Mouse (Mus musculus): ENCODE results near the gene Ptpn22. TPM values are rescaled to one million over a fixed set of nuclear protein-coding genes. Genes with fewer than 3 reads are reported as not detected.

Ptpn22 gene
- polyA plus RNA-seq, 2 experiments, result 1.3 to 1.5 TPM

DNA sequence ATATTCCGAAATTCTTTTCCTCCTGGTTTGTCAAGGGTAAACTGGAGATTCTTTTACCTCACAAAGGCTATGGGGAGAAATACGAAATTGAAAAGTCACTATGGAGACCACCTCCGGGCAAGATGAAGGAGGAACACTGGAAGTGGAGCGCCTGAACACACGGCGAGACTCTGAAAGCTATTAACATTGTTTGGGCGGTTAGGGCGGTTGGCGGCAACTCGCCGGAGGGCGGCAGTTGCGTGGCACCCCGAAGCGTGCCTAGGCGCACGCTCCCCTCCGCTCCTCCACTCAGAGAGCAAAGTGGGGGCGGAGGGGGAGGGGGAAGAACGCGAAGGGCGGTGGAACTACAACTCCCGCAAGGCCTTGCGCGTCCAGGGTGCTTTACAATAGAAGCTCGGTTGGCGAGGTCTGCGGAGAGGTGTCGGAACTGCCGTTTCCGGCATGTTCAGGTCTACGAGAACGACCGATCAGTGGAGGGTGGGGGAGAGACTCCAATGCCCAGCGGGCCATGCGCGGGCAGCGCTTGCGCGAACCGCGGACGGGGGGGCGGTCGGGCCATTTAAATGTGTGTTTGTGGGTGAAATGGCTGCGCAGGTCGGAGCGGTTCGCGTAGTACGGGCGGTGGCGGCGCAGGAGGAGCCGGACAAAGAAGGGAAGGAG lies 54.5 kb downstream of the Ptpn22 start, which contains the start of gene Rsbn1:
Rsbn1 (plus strand) TSS at position 111 of the 660 bp plus-strand sequence.
- whole genome bisulfite sequencing (ENCODE audit: insufficient replicate concordance), result under 1% methylated on average over 55 of the region's 55 CpGs
- Histone ChIP-seq H3K9ac (replicated peaks) (peak within 1 kb of the TSS; percentile 67), H3K4me3 (ENCODE audit: insufficient read depth in 1 of 2, low read depth in 2 of 2, low read length in 2 of 2) (peak within 1 kb of the TSS; percentile 67 to 75), H3K27ac (peak within 1 kb of the TSS; percentile 94), H3K4me2 (ENCODE audit: low read depth) (peak within 1 kb of the TSS; percentile 93), H3K9me3 (ENCODE audit: control insufficient read depth, low read length) (no peaks in the 10 kb centered on the region), H3K36me3 (replicated peaks; ENCODE audit: control insufficient read depth, insufficient read depth, low read depth) (no peaks in the 10 kb centered on the region), H3K27me3 (ENCODE audit: control insufficient read depth, insufficient read depth, low read length) (no peaks in the 10 kb centered on the region), H3K4me1 (replicated peaks; ENCODE audit: control insufficient read depth in 2 of 2, insufficient read depth in 2 of 2, low read length in 1 of 2) (peaks cover 5 to 11% of the 10 kb centered on the region in 2 experiments; a peak in 3 of 4 replicates)
- TF ChIP-seq CTCF (IDR thresholded peaks at IDR 0.05; ENCODE audit: low read depth), result peak; percentile 44
- peak; percentile 50 for TF ChIP-seq EP300 (IDR thresholded peaks at IDR 0.05; ENCODE audit: low read depth)
- DNase-seq (ENCODE audit: low read depth in 3 of 3, low spot score in 3 of 3) (peak; percentile 95 to 96 (median 95)), ATAC-seq (ENCODE audit: insufficient read depth) (peak; percentile 98)

- peak; percentile 17 to 37 (median 18) for DNase-seq (ENCODE audit: low read depth in 3 of 3, low spot score in 3 of 3)
- ATAC-seq (ENCODE audit: insufficient read depth), result peak; percentile 29
- peak overlapping the region; percentile 67 for H3K9ac ChIP-seq (replicated peaks)
- no peaks in the 10 kb centered on the region for H3K9me3 ChIP-seq (ENCODE audit: control insufficient read depth, low read length)
- TF ChIP-seq CTCF (IDR thresholded peaks at IDR 0.05; ENCODE audit: low read depth) (no peak), EP300 (IDR thresholded peaks at IDR 0.05; ENCODE audit: low read depth) (no peak)
- peak overlapping the region; percentile 94 for H3K27ac ChIP-seq
- H3K36me3 ChIP-seq (replicated peaks; ENCODE audit: control insufficient read depth, insufficient read depth, low read depth), result no peaks in the 10 kb centered on the region
- peaks cover 8 to 14% of the 10 kb centered on the region in 2 experiments for H3K4me1 ChIP-seq (replicated peaks; ENCODE audit: control insufficient read depth in 2 of 2, insufficient read depth in 2 of 2, low read length in 1 of 2)
- H3K4me2 ChIP-seq (ENCODE audit: low read depth), result peak overlapping the region; percentile 93
- H3K4me3 ChIP-seq (ENCODE audit: insufficient read depth in 1 of 2, low read depth in 2 of 2, low read length in 2 of 2), result peak overlapping the region; percentile 67 to 75
- WGBS (ENCODE audit: insufficient replicate concordance), result under 1% methylated on average over 56 of the region's 60 CpGs
- no peaks in the 10 kb centered on the region for H3K27me3 ChIP-seq (ENCODE audit: control insufficient read depth, insufficient read depth, low read length)
Measured at GRCm38 (mm10) chr3:103914732-103915508, 55.3 kb downstream of the Ptpn22 start.

- ATAC-seq (ENCODE audit: insufficient read depth) (no peak), DNase-seq (ENCODE audit: low read depth in 3 of 3, low spot score in 3 of 3) (no peak)
- H3K4me2 ChIP-seq (ENCODE audit: low read depth), result peak overlapping the region; percentile 93
- WGBS (ENCODE audit: insufficient replicate concordance), result 1% methylated on average over 7 of the region's 7 CpGs
- no peaks in the 10 kb centered on the region for H3K9me3 ChIP-seq (ENCODE audit: control insufficient read depth, low read length)
- peak overlapping the region; percentile 67 to 75 for H3K4me3 ChIP-seq (ENCODE audit: insufficient read depth in 1 of 2, low read depth in 2 of 2, low read length in 2 of 2)
- peak overlapping the region; percentile 67 for H3K9ac ChIP-seq (replicated peaks)
- H3K27ac ChIP-seq, result peak overlapping the region; percentile 94
- TF ChIP-seq EP300 (IDR thresholded peaks at IDR 0.05; ENCODE audit: low read depth) (no peak), CTCF (IDR thresholded peaks at IDR 0.05; ENCODE audit: low read depth) (no peak)
- H3K27me3 ChIP-seq (ENCODE audit: control insufficient read depth, insufficient read depth, low read length), result no peaks in the 10 kb centered on the region
- H3K36me3 ChIP-seq (replicated peaks; ENCODE audit: control insufficient read depth, insufficient read depth, low read depth), result no peaks in the 10 kb centered on the region
- peaks cover 11 to 17% of the 10 kb centered on the region in 2 experiments for H3K4me1 ChIP-seq (replicated peaks; ENCODE audit: control insufficient read depth in 2 of 2, insufficient read depth in 2 of 2, low read length in 1 of 2)
Measured at GRCm38 (mm10) chr3:103915509-103915896, 55.9 kb downstream of the Ptpn22 start.

DNA sequence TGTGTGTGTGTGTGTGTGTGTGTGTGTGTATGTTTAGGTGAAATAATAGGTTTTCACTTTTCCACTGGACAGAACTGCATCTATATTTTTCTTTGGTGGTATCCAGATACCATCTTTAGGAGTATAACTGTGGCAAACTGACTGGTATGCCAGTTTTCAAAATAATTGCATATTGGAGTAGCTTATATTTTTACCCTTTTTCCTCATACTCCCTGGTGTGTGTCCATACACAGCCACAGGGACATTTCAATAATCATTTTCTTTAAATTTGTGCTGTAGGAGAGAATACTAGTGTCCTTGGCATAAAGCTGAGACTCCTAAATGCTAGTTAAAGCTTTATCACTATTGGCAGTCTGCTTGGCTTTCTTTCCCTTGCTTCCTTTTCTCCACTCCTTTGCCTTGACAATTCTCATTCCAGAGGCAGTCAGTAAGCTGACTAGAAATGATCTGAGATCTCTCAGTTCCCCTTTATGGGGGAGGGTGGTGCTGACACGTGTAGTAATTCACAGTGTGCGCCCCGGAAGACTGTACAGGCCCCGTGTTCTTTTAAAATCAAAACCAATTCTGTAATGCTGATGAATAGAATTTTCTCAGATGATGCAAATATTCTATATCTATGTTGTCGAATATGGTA lies 56.7 kb downstream of the Ptpn22 start:
- Histone ChIP-seq H3K36me3 (replicated peaks; ENCODE audit: control insufficient read depth, insufficient read depth, low read depth) (no peaks in the 10 kb centered on the region), H3K4me1 (replicated peaks; ENCODE audit: control insufficient read depth in 2 of 2, insufficient read depth in 2 of 2, low read length in 1 of 2) (peaks cover 11 to 17% of the 10 kb centered on the region in 2 experiments), H3K27me3 (ENCODE audit: control insufficient read depth, insufficient read depth, low read length) (no peaks in the 10 kb centered on the region), H3K9ac (replicated peaks) (peak overlapping the region; percentile 41), H3K4me2 (ENCODE audit: low read depth) (peak overlapping the region; percentile 93), H3K27ac (no peak overlapping the region; the same call in 1 of the 2 replicates), H3K4me3 (ENCODE audit: insufficient read depth in 1 of 2, low read depth in 2 of 2, low read length in 2 of 2) (peak overlapping the region; percentile 46 to 67), H3K9me3 (ENCODE audit: control insufficient read depth, low read length) (no peaks in the 10 kb centered on the region)
- no peak for TF ChIP-seq CTCF (IDR thresholded peaks at IDR 0.05; ENCODE audit: low read depth)
- no peak for TF ChIP-seq EP300 (IDR thresholded peaks at IDR 0.05; ENCODE audit: low read depth)
- 7% methylated on average over 5 of the region's 5 CpGs for WGBS (ENCODE audit: insufficient replicate concordance)
- no peak for DNase-seq (ENCODE audit: low read depth in 3 of 3, low spot score in 3 of 3)
- no peak for ATAC-seq (ENCODE audit: insufficient read depth)
